Mouse (Mus musculus) C2C12 (cell line): ENCODE measurements around the gene Inpp5a.

ENCODE experiments used
- CEBPB ChIP-seq: IDR thresholded peaks from one replicate; pipeline ENCODE4 v1.6.1; 2011; ENCODE audit warnings: low read depth, mild to moderate bottlenecking, control low read depth, moderate library complexity
- CTCF ChIP-seq: IDR thresholded peaks from one replicate; pipeline ENCODE4 v1.5.1; 2011; ENCODE audit not compliant: control insufficient read depth, insufficient read depth, insufficient read length
- FOSL1 ChIP-seq: IDR thresholded peaks from one replicate; pipeline ENCODE4 v1.8.0; 2011; ENCODE audit warnings: mild to moderate bottlenecking, low read length; ENCODE audit not compliant: poor library complexity, insufficient read depth, severe bottlenecking
- MAX ChIP-seq: IDR thresholded peaks from one replicate; pipeline ENCODE4 v1.6.1; 2011; ENCODE audit warnings: mild to moderate bottlenecking, control low read depth
- MYOG ChIP-seq: IDR thresholded peaks from one replicate; pipeline ENCODE4 v1.6.1; 2011; ENCODE audit not compliant: control insufficient read depth, insufficient read length; ENCODE audit errors: extremely low read depth
- USF1 ChIP-seq: IDR thresholded peaks from one replicate; pipeline ENCODE4 v1.6.1; 2011; ENCODE audit warnings: low read depth, mild to moderate bottlenecking, control low read depth, moderate library complexity

GRCm38 (mm10) chr7:139537831-139538230, 148.9 kb downstream of the Inpp5a start:
- TF ChIP-seq CTCF, result no peak
- TF ChIP-seq MAX, result no peak
- TF ChIP-seq USF1, result no peak
- no peak for TF ChIP-seq CEBPB
- TF ChIP-seq MYOG, result no peak
- no peak for TF ChIP-seq FOSL1
